23 mouse cellular contexts compared by ENCODE assay signal in genomic region chr6:51987999-51988398, GRCm38 (mm10). TPM values are rescaled to one million over a fixed set of nuclear protein-coding genes. Genes with fewer than 3 reads are reported as not detected.
DNase-seq lines count a peak whose midpoint lies in the region; ATAC-seq and TF ChIP-seq lines count a peak whose summit lies in the region.
"Had no signal": no experiment of that assay in that cellular context is flagged by ENCODE, and none has a peak within 500 bp of the region (broad histone marks: within the 10 kb centered on the region; RNA-seq: fewer than 3 reads in every experiment).

No protein-coding gene starts in this region.

- no peak for TF ChIP-seq CTCF in CH12.LX (conservative IDR thresholded peaks at IDR 0.05 in 1 of 2, IDR thresholded peaks at IDR 0.05 in 1 of 2; ENCODE audit: low read depth in 2 of 2, low read length in 2 of 2)
- TF ChIP-seq CTCF in embryonic fibroblast, embryonic 13.5 days (IDR thresholded peaks at IDR 0.05; ENCODE audit: borderline replicate concordance, insufficient read depth, low read length), result no peak
- no peak for TF ChIP-seq CTCF in heart, adult 2 months (IDR thresholded peaks at IDR 0.05)

- peak; percentile 50 for TF ChIP-seq EP300 in CH12.LX (IDR thresholded peaks at IDR 0.05; ENCODE audit: low read length)
- no peak for TF ChIP-seq EP300 in heart, adult 2 months (IDR thresholded peaks at IDR 0.05; ENCODE audit: insufficient read depth, low read depth, low read length)

- ATAC-seq in frontal cortex, adult (ENCODE audit: low TSS enrichment), result peak; percentile 86
- ATAC-seq: activated CD4-positive, CD25-positive, alpha-beta regulatory T cell, adult 4 months; CD4-positive, CD25-positive, alpha-beta regulatory T cell, adult 4 months; Patski had no signal

- no peaks in the 10 kb centered on the region for H3K79me2 ChIP-seq in CH12.LX (replicated peaks; ENCODE audit: control insufficient read depth, extremely low read depth, insufficient read depth, poor library complexity, severe bottlenecking)
- no peaks in the 10 kb centered on the region for H3K79me2 ChIP-seq in heart, adult 2 months (replicated peaks; ENCODE audit: control insufficient read depth, insufficient read depth, low read length)

- in situ Hi-C loops in CH12.LX (cut with MboI; ENCODE audit: low pct_ligation_motif_present, low pct_unique_long_range_greater_than_20kb, low sequenced_read_pairs), result no loop called here

- intact Hi-C loops in heart, adult 2 months (cut with DNase I), result no loop called here

- no peak for TF ChIP-seq POLR2A in CH12.LX (IDR thresholded peaks at IDR 0.05; ENCODE audit: low read depth, low read length)
- no peak for TF ChIP-seq POLR2A in embryonic fibroblast, embryonic 13.5 days (IDR thresholded peaks at IDR 0.05; ENCODE audit: low read depth, low read length)
- TF ChIP-seq POLR2A in heart, adult 2 months (IDR thresholded peaks at IDR 0.05; ENCODE audit: insufficient read depth, low read depth, low read length), result no peak

- peaks cover 4 to 25% of the 10 kb centered on the region in 2 experiments for H3K36me3 ChIP-seq in CH12.LX (replicated peaks in 1 of 2; ENCODE audit: control insufficient read depth in 1 of 2, insufficient read depth in 1 of 2, low read length in 1 of 2)
- no peaks in the 10 kb centered on the region for H3K36me3 ChIP-seq in heart, adult 2 months (ENCODE audit: control insufficient read depth, insufficient read depth, low read length)

- WGBS in heart, adult 2 months, result 87% methylated on average over 2 of the region's 2 CpGs

- peaks cover 11 to 37% of the 10 kb centered on the region in 2 experiments for H3K4me1 ChIP-seq in CH12.LX (ENCODE audit: control insufficient read depth in 1 of 2, insufficient read depth in 2 of 2)
- H3K4me1 ChIP-seq in embryonic fibroblast, embryonic 13.5 days (ENCODE audit: control insufficient read depth, insufficient read depth, low read length), result no peaks in the 10 kb centered on the region
- no peaks in the 10 kb centered on the region for H3K4me1 ChIP-seq in heart, adult 2 months (ENCODE audit: control insufficient read depth, insufficient read depth, low read length)

- no peak overlapping the region for H3K4me3 ChIP-seq in CH12.LX (replicated peaks in 1 of 3; ENCODE audit: low read depth in 2 of 3, low read length in 2 of 3, poor library complexity in 1 of 3)
- no peak overlapping the region for H3K4me3 ChIP-seq in embryonic fibroblast, embryonic 13.5 days (ENCODE audit: insufficient read depth, low read length)
- no peak overlapping the region for H3K4me3 ChIP-seq in heart, adult 2 months

- dilution Hi-C loops in CH12.LX (cut with MboI; ENCODE audit: extremely low pct_ligation_motif_present, extremely low pct_unique_long_range_greater_than_20kb, low sequenced_read_pairs), result no loop called here

- no peaks in the 10 kb centered on the region for H3K27me3 ChIP-seq in CH12.LX (replicated peaks)
- H3K27me3 ChIP-seq in heart, adult 2 months (ENCODE audit: control insufficient read depth, insufficient read depth, low read length), result no peaks in the 10 kb centered on the region; the same call in 1 of the 2 replicates
- H3K27me3 ChIP-seq: Patski had no signal

- no peak for TF ChIP-seq RAD21 in CH12.LX (IDR thresholded peaks at IDR 0.05; ENCODE audit: low read depth, low read length)

- H3K27ac ChIP-seq in CH12.LX (ENCODE audit: insufficient read depth, low read depth), result no peak overlapping the region
- peak overlapping the region; percentile 68 for H3K27ac ChIP-seq in embryonic fibroblast, embryonic 13.5 days (ENCODE audit: insufficient read depth, low read length)
- H3K27ac ChIP-seq in heart, adult 2 months, result no peak overlapping the region

- no peak for DNase-seq in frontal cortex, postnatal 36 days (ENCODE audit: low spot score in 2 of 2)
- peak; percentile 58 for DNase-seq in 416B (ENCODE audit: low read depth)
- peak; percentile 35 for DNase-seq in CH12.LX (ENCODE audit: extremely low read depth)
- no peak for DNase-seq in thymus, postnatal 25 days
- no peak for DNase-seq in layer of hippocampus, adult 9-11 months
- no peak for DNase-seq in heart, adult 2 months
- DNase-seq: adrenal gland, adult 2 months; adrenal gland, adult 8-10 months; adrenal gland, postnatal 10 days; adrenal gland, postnatal 14 days; adrenal gland, postnatal 25 days; adrenal gland, postnatal 36 days; B cell, adult 2 months; cerebellum, adult 11 months; cerebellum, adult 11-12 months; cerebellum, adult 18-20 months; cerebellum, adult 2 months had no signal

- H3K4me2 ChIP-seq in CH12.LX (ENCODE audit: insufficient read depth, low read depth, poor library complexity, severe bottlenecking), result no peak overlapping the region

- no peaks in the 10 kb centered on the region for H3K9me3 ChIP-seq in CH12.LX (replicated peaks; ENCODE audit: low read length)
- H3K9me3 ChIP-seq: G1E had no signal

- no peak overlapping the region for H3K9ac ChIP-seq in CH12.LX (ENCODE audit: insufficient read depth, low read depth)
- no peak overlapping the region for H3K9ac ChIP-seq in heart, adult 2 months (ENCODE audit: low read depth, low read length)

TF ChIP-seq in CH12.LX, 34 proteins besides CTCF, POLR2A, EP300 and RAD21:
- TF ChIP-seq JUND (conservative IDR thresholded peaks at IDR 0.05; ENCODE audit: low read depth, low read length) (peak; percentile 57), GABPA (IDR thresholded peaks at IDR 0.05; ENCODE audit: insufficient replicate concordance, low read depth, low read length) (no peak), ZNF384 (IDR thresholded peaks at IDR 0.05; ENCODE audit: low read depth, low read length) (0 out of 2 replicates have a peak, but pooled peaks have one; percentile 38), JUN (IDR thresholded peaks at IDR 0.05; ENCODE audit: insufficient read depth, low read depth, low read length) (peak; percentile 34; the same call in 1 of the 2 replicates), IRF4 (IDR thresholded peaks at IDR 0.05; ENCODE audit: low read depth, low read length) (peak; percentile 51; the same call in 1 of the 2 replicates), MAZ (IDR thresholded peaks at IDR 0.05; ENCODE audit: low read depth, low read length) (no peak), MAFK (IDR thresholded peaks at IDR 0.05; ENCODE audit: insufficient replicate concordance, low read length) (no peak), ETS1 (conservative IDR thresholded peaks at IDR 0.05; ENCODE audit: low read depth, low read length) (0 out of 2 replicates have a peak, but pooled peaks have one; percentile 16), TCF12 (IDR thresholded peaks at IDR 0.05; ENCODE audit: low read depth, low read length) (no peak)

RNA-seq across cellular contexts. Expression of gene Skap2, which starts 24.4 kb away (rescaled TPM):
- total RNA-seq in CH12.LX (2012; rRNA removed) (25.8 and 30.2 TPM in 2 replicates), CH12.LX (2014; rRNA removed) (51.9 and 61.0 TPM in 2 replicates)
- polyA plus RNA-seq in CH12.LX (2012; ENCODE audit: insufficient read length, low read depth), result 76.1 and 85.9 TPM in 2 replicates
- polyA plus RNA-seq in embryonic fibroblast, embryonic 13.5 days (2011; ENCODE audit: insufficient read length, low read depth, missing spikeins), result 57.3 and 59.1 TPM in 2 replicates
- total RNA-seq in heart, adult 2 months (2021), result 1 to 10 TPM; 8.6 to 8.9 TPM
- 5.0 and 6.7 TPM in 2 replicates for polyA plus RNA-seq in heart, adult 2 months (2012; rRNA removed)

Comparison
In these comparisons a context has a peak if more than half of its experiments do, and no peak if none do; other contexts are left out.
1. DNase-seq: peak in 416B (single experiment) and CH12.LX (single experiment); none in frontal cortex, postnatal 36 days (0 of 2), thymus, postnatal 25 days (single experiment), layer of hippocampus, adult 9-11 months (single experiment) and heart, adult 2 months (0 of 2).